Mouse (Mus musculus) heart, adult 18-20 months (tissue): ENCODE measurements around the gene Atp5s. TPM values are rescaled to one million over a fixed set of nuclear protein-coding genes. Genes with fewer than 3 reads are reported as not detected.

Experiments used
- DNase-seq, 2 experiments: peaks; one replicate each; pipeline ENCODE4 v3.0.0; 2021 to 2022; ENCODE audit warnings: mixed read lengths in 1 of 2
- microRNA-seq, 2 experiments: library from miRNA; unstranded; fragments of <30 nt; microRNA quantifications; one replicate each; pipeline ENCODE4 v1.2.0; 2022
- total RNA-seq, 2 experiments: library from RNA; stranded (reverse); gene quantifications; 2 replicates each; pipeline ENCODE4 v1.2.3; 2021

Atp5s gene
- total RNA-seq, 2 experiments from 2014 or later: 35.1 to 40.5 TPM

DNA sequence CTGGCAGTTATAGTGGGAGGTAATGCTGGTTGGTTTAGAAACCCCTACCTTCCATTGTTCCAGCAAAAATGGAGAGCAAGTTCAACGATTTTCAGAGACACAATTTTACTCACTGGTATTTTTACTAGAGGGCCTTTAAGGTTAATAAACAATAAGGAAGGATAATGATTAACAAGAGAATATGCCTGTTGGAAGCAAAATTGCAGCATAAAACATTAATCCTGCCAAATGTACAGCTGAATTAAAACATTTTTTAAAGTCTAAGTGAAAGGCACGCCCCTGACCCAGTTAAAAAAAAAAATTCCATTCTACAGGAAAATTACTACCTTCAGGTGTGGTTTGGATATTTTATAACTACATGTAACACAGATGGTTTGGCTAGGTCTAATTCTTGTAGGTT is 53.2 kb downstream of the Atp5s start:
- no peak for DNase-seq

- DNase-seq: no peak
Observed at GRCm38 (mm10) chr12:69781480-69781879, 56.7 kb downstream of the Atp5s start.

DNA sequence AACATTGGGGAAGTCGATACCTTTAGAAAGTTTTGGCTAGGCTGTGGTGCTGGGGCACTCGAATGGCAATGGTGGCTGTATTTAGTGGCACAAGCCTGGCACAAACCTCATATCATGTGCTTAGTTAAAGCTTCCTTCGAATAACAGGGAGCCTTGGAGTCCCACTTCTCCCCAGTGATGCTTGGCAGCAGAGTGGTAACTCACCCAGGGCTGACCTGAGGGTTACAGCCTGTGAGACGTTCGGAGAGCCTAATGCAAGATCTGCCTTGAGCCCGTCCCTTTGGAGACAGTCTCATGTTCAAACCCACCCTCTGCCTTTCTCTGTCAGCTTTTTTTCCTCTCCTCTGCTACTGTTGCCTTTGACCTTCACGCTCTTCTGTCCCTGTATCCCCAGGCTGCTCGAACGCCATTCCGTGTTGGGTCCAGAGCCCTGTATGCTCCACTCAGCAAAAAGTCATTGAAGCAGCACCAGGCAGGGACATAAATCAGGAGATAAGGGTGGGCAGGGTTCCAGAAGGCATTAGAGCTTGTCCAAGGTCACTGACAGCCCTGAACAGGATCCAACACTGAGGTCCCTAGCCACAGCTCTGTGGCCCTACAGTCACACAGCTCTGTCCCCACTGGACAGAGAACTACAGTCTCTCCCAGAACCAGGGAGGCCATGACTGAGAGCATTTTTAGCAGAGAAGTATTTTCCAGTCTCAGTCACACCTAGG is 57.3 kb downstream of the Atp5s start:
- no peak for DNase-seq

DNA sequence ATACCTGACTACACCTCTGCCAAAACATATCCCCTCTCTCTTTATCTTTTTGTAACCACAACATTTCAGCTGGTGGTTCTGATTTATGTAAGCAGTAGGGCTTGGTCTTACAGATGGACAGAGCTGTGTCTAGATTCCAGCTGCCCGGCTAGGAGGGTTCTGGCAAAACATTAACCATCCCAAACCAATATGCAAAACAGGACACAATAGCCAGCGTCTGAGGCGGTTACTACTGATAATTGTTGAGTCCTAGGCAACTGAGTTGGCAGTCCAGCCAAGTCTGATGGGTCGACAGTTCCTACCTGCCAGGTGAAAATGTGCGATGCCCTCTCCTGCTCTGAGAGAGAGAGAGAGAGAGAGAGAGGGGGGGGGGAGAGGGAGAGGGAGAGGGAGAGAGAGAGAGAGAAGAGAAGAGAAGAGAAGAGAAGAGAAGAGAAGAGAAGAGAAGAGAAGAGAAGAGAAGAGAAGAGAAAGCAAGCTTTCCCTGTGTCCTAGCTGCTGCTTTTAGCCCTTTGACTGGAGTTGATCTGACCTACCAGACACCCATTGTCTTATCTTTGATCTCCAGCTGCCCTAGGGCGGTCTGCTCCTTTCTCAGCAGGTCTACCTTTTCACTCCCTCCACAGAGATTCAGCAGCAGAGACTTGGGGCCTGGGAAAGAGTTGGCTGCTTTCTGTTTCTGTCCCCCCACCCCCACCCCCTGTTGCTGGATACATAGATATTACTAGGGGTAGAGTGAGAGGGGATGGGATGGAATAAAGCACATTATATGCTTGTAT is 58.7 kb downstream of the Atp5s start:
- DNase-seq: no peak

- no peak for DNase-seq
Observed at GRCm38 (mm10) chr12:69785471-69785870, 60.7 kb downstream of the Atp5s start.

- no peak for DNase-seq
Observed at GRCm38 (mm10) chr12:69788380-69788779, 63.6 kb downstream of the Atp5s start.

- no peak for DNase-seq
Observed at GRCm38 (mm10) chr12:69789766-69790529, 65.2 kb downstream of the Atp5s start.

- DNase-seq: peak; percentile 58 to 65
Observed at GRCm38 (mm10) chr12:69790530-69791505, 66.1 kb downstream of the Atp5s start, which contains the start of gene Cdkl1. Cdkl1 (minus strand) TSS chr12:69791267.

Small RNA genes within 50 kb of the gene (microRNA-seq; reads per million reads assigned to microRNA genes)
- 0 reads per million in 2 experiments for gene Mir681

Other genes starting within 250 kb of the Atp5s start
- 1 to 10 TPM; 4.2 to 4.8 TPM for gene Vcpkmt, start 141.9 kb upstream of the Atp5s start, total RNA-seq
- gene Sos2, start 43.1 kb upstream of the Atp5s start, total RNA-seq: 10 to 100 TPM; 34.9 to 41.0 TPM
- gene L2hgdh, start 77 bp upstream of the Atp5s start, total RNA-seq: 10 to 100 TPM; 44.2 to 48.3 TPM
- gene Cdkl1, start 66.3 kb downstream of the Atp5s start, total RNA-seq: 10 to 100 TPM; 11.2 to 15.7 TPM
- gene Atl1, start 167.7 kb downstream of the Atp5s start, total RNA-seq: 1 to 10 TPM; 3.4 to 5.5 TPM
- 10 to 100 TPM; 19.3 to 21.4 TPM for gene Map4k5, start 168.2 kb downstream of the Atp5s start, total RNA-seq